Mouse (Mus musculus): ENCODE measurements around the gene Chkb.

GRCm38 (mm10) chr15:89428821-89429351 lies 822 bp downstream of the Chkb start:
- TF ChIP-seq CTCF (IDR thresholded peaks at IDR 0.05; ENCODE audit: low read depth), result no peak
- TF ChIP-seq EP300 (IDR thresholded peaks at IDR 0.05; ENCODE audit: low read depth), result no peak
